Mouse (Mus musculus): Measurements from ENCODE around the gene B4galt5. TPM values are rescaled to one million over a fixed set of nuclear protein-coding genes. Genes with fewer than 3 reads are reported as not detected.

B4galt5 gene
- total RNA-seq, 2 experiments from 2014 or later: 40.0 to 41.0 TPM

GRCm38 (mm10) chr2:167333450-167333849, 15.5 kb downstream of the B4galt5 start:
- no peak for DNase-seq (ENCODE audit: low spot score in 2 of 2)

GRCm38 (mm10) chr2:167332336-167332987, 16.5 kb downstream of the B4galt5 start:
- no peak for DNase-seq (ENCODE audit: low spot score in 2 of 2)

GRCm38 (mm10) chr2:167331432-167331921, 17.5 kb downstream of the B4galt5 start:
- DNase-seq (ENCODE audit: low spot score in 2 of 2): no peak

- no peak for DNase-seq (ENCODE audit: low spot score in 2 of 2)
Measured at GRCm38 (mm10) chr2:167330581-167330980, 18.4 kb downstream of the B4galt5 start.

GRCm38 (mm10) chr2:167329478-167330262, 19.3 kb downstream of the B4galt5 start:
- no peak for DNase-seq (ENCODE audit: low spot score in 2 of 2)

- DNase-seq (ENCODE audit: low spot score in 2 of 2): no peak
Measured at GRCm38 (mm10) chr2:167328340-167328739, 20.6 kb downstream of the B4galt5 start.

GRCm38 (mm10) chr2:167326582-167326981, 22.4 kb downstream of the B4galt5 start:
- no peak for DNase-seq (ENCODE audit: low spot score in 2 of 2)

- no peak for DNase-seq (ENCODE audit: low spot score in 2 of 2)
Measured at GRCm38 (mm10) chr2:167324151-167324930, 24.6 kb downstream of the B4galt5 start.

GRCm38 (mm10) chr2:167323116-167323515, 25.9 kb downstream of the B4galt5 start:
- no peak for DNase-seq (ENCODE audit: low spot score in 2 of 2)

- DNase-seq (ENCODE audit: low spot score in 2 of 2): no peak
Measured at GRCm38 (mm10) chr2:167321372-167321771, 27.6 kb downstream of the B4galt5 start.

GRCm38 (mm10) chr2:167318981-167319380, 30.0 kb downstream of the B4galt5 start:
- DNase-seq (ENCODE audit: low spot score in 2 of 2): no peak

GRCm38 (mm10) chr2:167316724-167317187, 32.2 kb downstream of the B4galt5 start:
- peak in 1 of 2 experiments; percentile 37 for DNase-seq (ENCODE audit: low spot score in 2 of 2)

- no peak for DNase-seq (ENCODE audit: low spot score in 2 of 2)
Measured at GRCm38 (mm10) chr2:167314491-167314890, 34.5 kb downstream of the B4galt5 start.

GRCm38 (mm10) chr2:167313501-167314326, 35.3 kb downstream of the B4galt5 start:
- DNase-seq (ENCODE audit: low spot score in 2 of 2): peak in 1 of 2 experiments; percentile 70

GRCm38 (mm10) chr2:167310121-167310520, 38.9 kb downstream of the B4galt5 start:
- no peak for DNase-seq (ENCODE audit: low spot score in 2 of 2)

GRCm38 (mm10) chr2:167309286-167309685, 39.7 kb downstream of the B4galt5 start:
- DNase-seq (ENCODE audit: low spot score in 2 of 2): no peak

GRCm38 (mm10) chr2:167307716-167308115, 41.3 kb downstream of the B4galt5 start:
- DNase-seq (ENCODE audit: low spot score in 2 of 2): no peak

- DNase-seq (ENCODE audit: low spot score in 2 of 2): peak in 1 of 2 experiments; percentile 14
Measured at GRCm38 (mm10) chr2:167306626-167307541, 42.1 kb downstream of the B4galt5 start.

GRCm38 (mm10) chr2:167306273-167306594, 42.7 kb downstream of the B4galt5 start:
- peak in 1 of 2 experiments; percentile 13 for DNase-seq (ENCODE audit: low spot score in 2 of 2)
